Mouse (Mus musculus) regulatory T cell (primary cell): ENCODE measurements around the gene Rhox4a.
"Not testable (repeated sequence)": the region's sequence is repeated elsewhere in the genome, so short reads cannot be mapped to it uniquely, and the experiment has no call there.

Experiments
- in situ Hi-C: fragments of 300-600 bp; cut with MboI, MseI; formaldehyde crosslinking; loops from one replicate; pipeline ENCODE4 v1.15.1; 2025; ENCODE audit warnings: high pct_unique_total_duplicates

Rhox4a gene

DNA sequence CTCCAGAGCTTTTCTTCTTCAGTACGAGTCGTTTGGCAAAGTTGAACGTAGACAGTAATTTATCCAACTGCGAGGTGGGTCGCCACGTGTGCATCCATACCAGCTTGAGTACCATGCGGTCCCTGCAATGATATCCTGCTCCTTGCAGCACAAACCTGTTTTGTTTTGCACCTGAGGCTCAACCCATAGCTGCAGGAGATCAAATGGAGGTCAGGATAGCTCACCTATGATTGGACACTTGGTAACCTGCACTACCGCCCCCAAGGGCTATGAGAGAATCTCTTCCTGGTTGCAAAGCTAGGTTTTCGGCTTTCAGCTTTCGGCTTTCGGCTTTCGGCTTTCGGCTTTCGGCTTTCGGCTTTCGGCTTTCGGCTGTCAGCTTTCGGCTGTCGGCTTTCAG lies at the start of gene Rhox4a:
Gene Rhox4a (plus strand): TSS at position 301 of the 400 bp plus-strand sequence.
- in situ Hi-C loops = not testable (repeated sequence)

DNA sequence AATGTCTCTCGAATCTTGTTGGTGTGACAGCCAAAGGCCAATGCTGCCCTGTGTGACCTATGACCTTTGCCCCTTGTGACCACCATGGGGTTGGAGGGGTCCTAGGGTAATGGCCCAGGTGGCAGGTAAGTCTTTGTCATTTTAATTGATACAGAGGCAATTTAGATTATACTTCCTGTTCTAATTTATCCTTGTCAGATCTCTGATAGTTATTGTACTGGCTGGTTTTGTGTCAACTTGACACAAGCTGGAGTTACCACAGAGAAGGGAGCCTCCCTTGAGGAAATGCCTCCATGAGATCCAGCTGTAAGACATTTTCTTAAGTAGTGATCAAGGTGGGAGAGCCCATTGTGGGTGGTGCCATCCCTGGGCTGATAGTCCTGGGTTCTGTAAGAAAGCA lies 43.0 kb upstream of the Rhox4a start, which contains the start of gene Rhox1:
Gene Rhox1 (minus strand): TSS at position 101 of the 400 bp plus-strand sequence.
- in situ Hi-C loops = not testable (repeated sequence)

DNA sequence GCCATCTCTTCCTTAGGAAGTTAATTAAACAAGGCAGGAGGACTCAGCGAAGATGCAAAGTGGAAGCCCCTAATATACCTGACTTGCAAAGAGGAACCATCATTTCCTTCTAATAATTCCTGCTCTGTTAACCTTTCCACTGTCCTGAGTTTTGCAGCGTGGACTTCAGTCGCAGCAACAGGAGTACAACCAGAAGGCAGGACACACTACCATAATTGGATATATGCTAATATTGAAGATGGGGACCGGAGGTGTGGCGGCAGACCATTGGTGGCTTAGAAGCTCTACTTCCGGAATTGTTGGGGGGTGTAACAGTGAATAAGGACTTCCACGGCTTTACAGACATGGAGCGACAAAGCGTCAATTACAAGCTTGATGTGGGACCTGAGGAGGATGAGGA lies 20.5 kb upstream of the Rhox4a start, which contains the start of gene Rhox2a:
Gene Rhox2a (plus strand): TSS at position 301 of the 400 bp plus-strand sequence.
- in situ Hi-C loops = loop anchor here (5.0 to 25.0 kb wide), 3 partner anchors 290 to 593 kb away; partner anchors contain the start of genes Rhox2e, Rhox2g, Rhox6 and Rhox7a

DNA sequence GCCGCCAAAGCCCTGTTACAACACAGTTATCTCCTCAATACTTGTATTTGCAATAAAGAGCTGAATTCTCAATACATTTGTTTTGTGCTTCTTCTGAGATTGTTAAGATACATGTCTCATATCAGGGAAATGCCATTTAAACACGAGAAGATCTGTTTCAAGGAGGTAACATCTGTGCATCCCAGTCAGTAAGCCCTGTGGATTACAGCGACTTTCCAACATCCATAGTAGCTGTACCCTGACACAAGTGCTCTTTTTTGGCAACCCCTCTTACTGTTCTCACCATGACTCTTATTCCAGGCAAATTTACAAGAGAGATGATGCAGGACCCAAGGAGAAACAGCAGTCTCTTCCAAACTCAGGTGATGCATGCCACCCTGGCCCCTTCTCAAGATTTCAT lies 15.5 kb upstream of the Rhox4a start, which contains the start of gene Rhox3a:
Gene Rhox3a (plus strand): TSS at position 301 of the 400 bp plus-strand sequence.
- in situ Hi-C loops = loop anchor here (10.0 to 25.0 kb wide), 2 partner anchors 285 to 588 kb away; partner anchors contain the start of genes Rhox2e, Rhox6 and Rhox7a
